Mouse (Mus musculus) liver, adult 2 months (tissue): Measurements from ENCODE around the gene Celf2.

Source experiments
- CTCF ChIP-seq: fragments of 200-500 bp; IDR thresholded peaks from 2 replicates; pipeline ENCODE4 v1.5.1; 2011; ENCODE audit warnings: low read depth, low read length, control low read depth
- POLR2A ChIP-seq: fragments of 200-500 bp; IDR thresholded peaks from 2 replicates; pipeline ENCODE4 v1.6.1; 2011; ENCODE audit warnings: low read length, control low read depth; ENCODE audit not compliant: insufficient read depth; ENCODE audit errors: extremely low read depth

- TF ChIP-seq CTCF (no peak), POLR2A (no peak)
Measured at GRCm38 (mm10) chr2:7555144-7555892, 46.0 kb upstream of the Celf2 start.
